Mouse (Mus musculus) adrenal gland, postnatal 25 days (tissue): ENCODE data around the gene Camk2n1. TPM values are rescaled to one million over a fixed set of nuclear protein-coding genes. Genes with fewer than 3 reads are reported as not detected.

ENCODE experiments used
- total RNA-seq: library from RNA; stranded (reverse); gene quantifications from 2 replicates; pipeline ENCODE4 v1.2.3, GENCODE M21; 2021

The Camk2n1 gene
- total RNA-seq, 1 experiment from 2014 or later, result 26.3 TPM

Other genes starting within 250 kb of the Camk2n1 start
- gene Hp1bp3, start 238.0 kb upstream of the Camk2n1 start, total RNA-seq, result 214 and 265 TPM in 2 replicates
- 2.1 and 2.3 TPM in 2 replicates for gene Sh2d5, start 203.9 kb upstream of the Camk2n1 start, total RNA-seq
- gene Kif17, start 203.9 kb upstream of the Camk2n1 start, total RNA-seq, result 2.4 and 4.3 TPM in 2 replicates
- 105 and 106 TPM in 2 replicates for gene Ddost, start 149.6 kb upstream of the Camk2n1 start, total RNA-seq
- gene Pink1, start 128.0 kb upstream of the Camk2n1 start, total RNA-seq, result 161 and 201 TPM in 2 replicates
- 13.8 and 20.3 TPM in 2 replicates for gene Cda, start 86.3 kb upstream of the Camk2n1 start, total RNA-seq
- 2.9 and 3.1 TPM in 2 replicates for gene Fam43b, start 57.8 kb upstream of the Camk2n1 start, total RNA-seq
- gene Mul1, start 19.6 kb upstream of the Camk2n1 start, total RNA-seq, result 26.7 and 50.4 TPM in 2 replicates
- gene Vwa5b1, start 181.6 kb downstream of the Camk2n1 start, total RNA-seq, result not detected in 2 replicates